Mouse (Mus musculus) E14TG2a.4 (cell line): ENCODE results near the gene Ttc39a.

Experiments
- CTCF ChIP-seq: conservative IDR thresholded peaks from 2 replicates; pipeline ENCODE4 v1.5.1; 2014; ENCODE audit warnings: low read length
- NANOG ChIP-seq: IDR thresholded peaks from 2 replicates; pipeline ENCODE4 v1.6.1; 2014; ENCODE audit warnings: borderline replicate concordance, low read length, mixed read lengths
- POU5F1 ChIP-seq: IDR thresholded peaks from 2 replicates; pipeline ENCODE4 v1.6.1; 2014; ENCODE audit warnings: low read length, borderline replicate concordance

DNA sequence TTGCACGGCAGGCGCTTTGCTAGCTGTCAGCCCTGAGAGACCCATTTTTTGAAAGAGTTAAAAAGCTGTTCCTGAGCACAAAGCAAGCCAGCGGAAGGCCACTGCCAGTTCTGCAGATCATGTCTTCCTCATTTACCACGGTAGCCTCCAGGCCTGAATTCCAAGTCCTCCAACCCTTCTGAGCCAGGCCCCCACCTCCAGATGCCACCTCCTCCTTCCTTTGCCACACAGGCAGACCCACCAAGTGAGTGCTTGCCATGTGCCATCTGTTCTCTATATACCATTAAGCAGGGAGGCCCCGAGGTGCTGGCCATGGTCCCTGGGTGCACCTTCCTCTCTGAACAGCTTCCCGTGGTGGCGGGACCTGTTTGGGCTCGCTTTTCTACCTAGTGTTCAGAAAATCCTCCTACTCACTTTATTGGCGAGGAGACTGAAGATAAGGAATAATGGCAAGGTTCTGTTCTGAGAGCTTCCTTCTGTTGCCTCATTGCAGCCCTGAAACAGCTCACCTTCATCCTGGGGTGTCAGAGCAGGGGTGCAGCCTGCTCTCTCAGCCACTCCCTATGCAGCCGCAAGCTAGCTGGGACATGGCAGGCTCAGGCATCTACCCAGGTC, 6.0 kb upstream of the Ttc39a start:
- TF ChIP-seq CTCF (no peak), NANOG (no peak), POU5F1 (no peak)
